Mouse (Mus musculus): ENCODE measurements around the gene Tmem198. TPM values are rescaled to one million over a fixed set of nuclear protein-coding genes. Genes with fewer than 3 reads are reported as not detected.
A peak's percentile ranks its signal among the peaks of the same experiment; 100 is the strongest.

Gene Tmem198
- total and polyA plus RNA-seq, 2 experiments from 2014 or later: 36.4 to 69.3 TPM

DNA sequence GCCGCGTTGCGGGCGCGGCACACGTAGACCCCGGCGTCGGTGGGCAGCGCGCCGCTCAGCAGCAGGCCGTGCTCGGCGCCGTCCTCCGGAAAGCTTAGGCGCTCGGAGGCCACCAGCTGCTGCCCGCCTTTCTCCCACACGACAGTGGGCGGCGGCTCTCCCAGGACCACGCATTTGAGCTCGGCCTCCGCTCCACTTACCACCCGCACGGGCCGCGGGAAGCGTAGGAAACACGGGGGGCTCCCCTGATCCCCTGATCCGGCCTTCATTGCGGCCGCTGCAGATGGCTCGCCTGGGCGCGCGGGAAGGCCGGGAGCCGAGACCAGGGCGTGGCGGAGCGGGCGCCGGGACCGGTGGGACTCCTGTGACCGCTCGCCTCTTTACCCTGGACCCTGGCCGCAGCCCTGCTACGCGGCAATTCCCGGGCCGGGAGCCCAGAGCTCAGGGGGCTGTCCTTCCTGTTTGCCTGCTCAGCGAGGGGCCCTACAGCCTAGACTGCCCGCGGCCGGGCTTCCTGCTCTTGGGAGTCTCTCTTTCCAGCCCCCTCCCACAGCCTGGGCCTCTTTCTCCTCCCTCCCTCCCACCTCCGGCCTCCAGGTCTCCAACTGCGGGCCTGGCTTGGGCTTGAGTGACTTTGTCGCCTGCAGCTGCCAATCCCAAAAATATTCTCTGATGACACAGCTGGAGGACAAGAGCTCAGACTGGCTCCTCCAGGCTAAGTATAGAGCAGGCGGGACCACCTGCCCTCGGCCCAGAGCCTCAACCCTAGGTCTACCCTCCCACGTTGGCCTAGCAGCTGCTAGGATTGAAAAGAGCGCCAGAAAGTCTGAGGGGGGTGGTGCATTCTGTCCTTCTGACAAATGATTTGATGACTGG lies 26.9 kb downstream of the Tmem198 start, which contains the start of gene Obsl1:
TSS of gene Obsl1 (minus strand) at position 497 of the 876 bp plus-strand sequence.
- 1% methylated on average over 60 of the region's 65 CpGs for WGBS
- Histone ChIP-seq H3K4me1 (ENCODE audit: insufficient read depth, low read length) (0 out of 2 replicates have a peak, but pooled peaks cover 11% of the 10 kb centered on the region), H3K27ac (peak within 1 kb of the TSS; percentile 89), H3K36me3 (ENCODE audit: insufficient read depth, low read length) (no peaks in the 10 kb centered on the region; the same call in 1 of the 2 replicates), H3K4me3 (ENCODE audit: low read length) (peak within 1 kb of the TSS; percentile 77), H3K27me3 (ENCODE audit: insufficient read depth, low read length) (no peaks in the 10 kb centered on the region), H3K9ac (replicated peaks; ENCODE audit: low read length) (peak within 1 kb of the TSS; percentile 96), H3K4me2 (ENCODE audit: low read depth, low read length) (peak within 1 kb of the TSS; percentile 89), H3K9me3 (ENCODE audit: low read length) (no peaks in the 10 kb centered on the region)
- ATAC-seq (peak; percentile 75), DNase-seq (ENCODE audit: low spot score) (peak; percentile 74)
- no peak for TF ChIP-seq CTCF (IDR thresholded peaks at IDR 0.05; ENCODE audit: low read depth)

GRCm38 (mm10) chr1:75507006-75507405 lies 27.7 kb downstream of the Tmem198 start, which contains the start of gene Inha:
Inha (plus strand) TSS chr1:75507077.
- Histone ChIP-seq H3K27ac (peak within 1 kb of the TSS; percentile 89), H3K4me2 (ENCODE audit: low read depth, low read length) (peak within 1 kb of the TSS; percentile 89), H3K9me3 (ENCODE audit: low read length) (no peaks in the 10 kb centered on the region), H3K9ac (replicated peaks; ENCODE audit: low read length) (peak within 1 kb of the TSS; percentile 96), H3K4me1 (ENCODE audit: insufficient read depth, low read length) (0 out of 2 replicates have a peak, but pooled peaks cover 11% of the 10 kb centered on the region), H3K27me3 (ENCODE audit: insufficient read depth, low read length) (no peaks in the 10 kb centered on the region), H3K4me3 (ENCODE audit: low read length) (peak within 1 kb of the TSS; percentile 77), H3K36me3 (ENCODE audit: insufficient read depth, low read length) (no peaks in the 10 kb centered on the region)
- no peak for TF ChIP-seq CTCF (IDR thresholded peaks at IDR 0.05; ENCODE audit: low read depth)
- DNase-seq (ENCODE audit: low spot score) (no peak), ATAC-seq (no peak)
- 79% methylated on average over 10 of the region's 10 CpGs for WGBS

DNA sequence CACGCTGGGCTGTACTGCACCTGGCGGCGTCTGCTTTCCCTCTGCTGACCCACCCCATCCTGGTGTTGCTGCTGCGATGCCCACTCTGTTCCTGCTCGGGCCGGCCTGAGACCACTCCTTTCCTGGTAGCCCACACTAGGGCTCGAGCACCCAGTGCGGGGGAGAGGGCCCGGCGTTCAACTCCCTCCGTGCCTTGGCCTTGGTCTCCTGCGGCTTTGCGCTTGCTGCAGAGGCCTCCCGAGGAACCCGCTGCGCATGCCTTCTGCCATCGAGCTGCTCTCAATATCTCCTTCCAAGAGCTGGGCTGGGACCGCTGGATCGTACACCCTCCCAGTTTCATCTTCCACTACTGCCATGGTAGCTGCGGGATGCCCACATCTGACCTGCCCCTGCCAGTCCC lies 30.3 kb downstream of the Tmem198 start:
- H3K9me3 ChIP-seq (ENCODE audit: low read length): no peaks in the 10 kb centered on the region
- no peaks in the 10 kb centered on the region for H3K27me3 ChIP-seq (ENCODE audit: insufficient read depth, low read length)
- 0 out of 2 replicates have a peak, but pooled peaks cover 7% of the 10 kb centered on the region for H3K4me1 ChIP-seq (ENCODE audit: insufficient read depth, low read length)
- no peak overlapping the region for H3K27ac ChIP-seq
- 49% methylated on average over 20 of the region's 20 CpGs for WGBS
- ATAC-seq (no peak), DNase-seq (ENCODE audit: low spot score) (no peak)
- no peaks in the 10 kb centered on the region for H3K36me3 ChIP-seq (ENCODE audit: insufficient read depth, low read length)
- H3K9ac ChIP-seq (replicated peaks; ENCODE audit: low read length): no peak overlapping the region
- H3K4me3 ChIP-seq (ENCODE audit: low read length): no peak overlapping the region
- no peak for TF ChIP-seq CTCF (IDR thresholded peaks at IDR 0.05; ENCODE audit: low read depth)
- no peak overlapping the region for H3K4me2 ChIP-seq (ENCODE audit: low read depth, low read length)

DNA sequence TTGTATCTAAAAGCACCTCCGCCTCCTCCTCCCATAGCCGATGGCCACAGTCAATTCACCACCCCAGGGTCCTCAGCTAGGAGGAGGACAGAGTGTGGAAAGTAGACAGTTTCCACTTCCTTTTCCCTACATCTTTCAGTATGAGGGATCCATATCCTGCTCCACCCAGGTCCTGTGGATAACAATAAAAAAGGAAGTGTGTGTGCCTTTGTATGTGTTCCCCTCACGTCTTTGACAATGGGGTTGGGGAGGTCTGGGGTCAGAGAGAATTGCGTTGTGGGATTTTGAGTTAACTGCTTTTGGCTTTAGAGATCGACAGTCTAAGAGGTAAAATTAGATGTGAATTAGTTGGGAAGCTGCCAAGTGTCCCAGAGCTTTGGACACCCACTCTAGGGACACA lies 30.8 kb downstream of the Tmem198 start:
- Histone ChIP-seq H3K9ac (replicated peaks; ENCODE audit: low read length) (no peak overlapping the region), H3K9me3 (ENCODE audit: low read length) (no peaks in the 10 kb centered on the region), H3K36me3 (ENCODE audit: insufficient read depth, low read length) (no peaks in the 10 kb centered on the region), H3K27ac (no peak overlapping the region), H3K4me3 (ENCODE audit: low read length) (no peak overlapping the region), H3K27me3 (ENCODE audit: insufficient read depth, low read length) (no peaks in the 10 kb centered on the region), H3K4me2 (ENCODE audit: low read depth, low read length) (no peak overlapping the region), H3K4me1 (ENCODE audit: insufficient read depth, low read length) (0 out of 2 replicates have a peak, but pooled peaks cover 6% of the 10 kb centered on the region)
- WGBS: 68% methylated on average over 5 of the region's 5 CpGs
- DNase-seq (ENCODE audit: low spot score) (no peak), ATAC-seq (no peak)
- no peak for TF ChIP-seq CTCF (IDR thresholded peaks at IDR 0.05; ENCODE audit: low read depth)

- H3K36me3 ChIP-seq (ENCODE audit: insufficient read depth, low read length): no peaks in the 10 kb centered on the region
- H3K4me1 ChIP-seq (ENCODE audit: insufficient read depth, low read length): 0 out of 2 replicates have a peak, but pooled peaks cover 3% of the 10 kb centered on the region
- ATAC-seq (no peak), DNase-seq (ENCODE audit: low spot score) (no peak)
- no peak overlapping the region for H3K27ac ChIP-seq
- no peaks in the 10 kb centered on the region for H3K27me3 ChIP-seq (ENCODE audit: insufficient read depth, low read length)
- H3K4me3 ChIP-seq (ENCODE audit: low read length): no peak overlapping the region
- no peak overlapping the region for H3K9ac ChIP-seq (replicated peaks; ENCODE audit: low read length)
- H3K4me2 ChIP-seq (ENCODE audit: low read depth, low read length): no peak overlapping the region
- TF ChIP-seq CTCF (IDR thresholded peaks at IDR 0.05; ENCODE audit: low read depth): no peak
- no peaks in the 10 kb centered on the region for H3K9me3 ChIP-seq (ENCODE audit: low read length)
- WGBS: 47% methylated on average over 4 of the region's 4 CpGs
These were observed 32.3 kb downstream of the Tmem198 start for GRCm38 (mm10) chr1:75511437-75512210.

- DNase-seq (ENCODE audit: low spot score) (no peak), ATAC-seq (no peak)
- Histone ChIP-seq H3K9ac (replicated peaks; ENCODE audit: low read length) (no peak overlapping the region), H3K36me3 (ENCODE audit: insufficient read depth, low read length) (no peaks in the 10 kb centered on the region), H3K9me3 (ENCODE audit: low read length) (no peaks in the 10 kb centered on the region), H3K4me3 (ENCODE audit: low read length) (no peak overlapping the region), H3K27me3 (ENCODE audit: insufficient read depth, low read length) (no peaks in the 10 kb centered on the region), H3K4me2 (ENCODE audit: low read depth, low read length) (no peak overlapping the region), H3K27ac (no peak overlapping the region), H3K4me1 (ENCODE audit: insufficient read depth, low read length) (no peaks in the 10 kb centered on the region)
- WGBS: 90% methylated on average over 3 of the region's 3 CpGs
- no peak for TF ChIP-seq CTCF (IDR thresholded peaks at IDR 0.05; ENCODE audit: low read depth)
These were observed 33.2 kb downstream of the Tmem198 start for GRCm38 (mm10) chr1:75512550-75512949.
